Mouse (Mus musculus) kidney, embryonic 15.5 days (tissue): ENCODE measurements around the gene Shd. TPM values are rescaled to one million over a fixed set of nuclear protein-coding genes. Genes with fewer than 3 reads are reported as not detected.

Experiments
- ATAC-seq: fragments of 200-750 bp; cut with Nextera tagmentation; replicated peaks from 2 replicates; pipeline ENCODE4 v1.8.0; 2017; ENCODE audit warnings: moderate TSS enrichment; ENCODE audit not compliant: low FRiP score
- H3K27ac ChIP-seq: fragments of 300-500 bp; sonication (generic); 2 replicates; pipeline ENCODE4 v1.5.1; 2015; ENCODE audit warnings: mild to moderate bottlenecking, inconsistent platforms
- H3K27me3 ChIP-seq: fragments of 300-500 bp; sonication (generic); 2 replicates; pipeline ENCODE4 v1.6.1; 2015; ENCODE audit warnings: inconsistent platforms
- H3K36me3 ChIP-seq: fragments of 300-500 bp; sonication (generic); 2 replicates; pipeline ENCODE4 v1.6.1; 2015; ENCODE audit warnings: inconsistent platforms
- H3K4me1 ChIP-seq: fragments of 300-500 bp; sonication (generic); 2 replicates; pipeline ENCODE4 v1.6.1; 2015; ENCODE audit warnings: inconsistent platforms
- H3K4me2 ChIP-seq: fragments of 300-500 bp; sonication (generic); 2 replicates; pipeline ENCODE4 v1.6.1; 2015; ENCODE audit warnings: moderate library complexity, mild to moderate bottlenecking, inconsistent platforms
- H3K4me3 ChIP-seq: fragments of 300-500 bp; sonication (generic); replicated peaks from 2 replicates; pipeline ENCODE4 v1.5.1; 2015; ENCODE audit warnings: mild to moderate bottlenecking, inconsistent platforms
- H3K9ac ChIP-seq: fragments of 300-500 bp; sonication (generic); 2 replicates; pipeline ENCODE4 v1.6.1; 2015; ENCODE audit warnings: mild to moderate bottlenecking, inconsistent platforms
- H3K9me3 ChIP-seq: fragments of 300-500 bp; sonication (generic); replicated peaks from 2 replicates; pipeline ENCODE4 v1.6.1; 2016; ENCODE audit warnings: inconsistent platforms
- WGBS: fragments of 180-500 bp; shearing (Covaris S2); methylation state at CpG from one replicate; pipeline ENCODE4 v1.1.7; 2015; ENCODE audit warnings: mixed read lengths; 5-methylcytosine and 5-hydroxymethylcytosine counted together
- polyA plus RNA-seq: library from polyadenylated mRNA; unstranded; fragments of >200 nt; fragmentation: Nextera tagmentation; extraction: Ambion mirVana; gene quantifications from 2 replicates; pipeline ENCODE4 v1.2.1, GENCODE M21; 2015

Gene Shd
- polyA plus RNA-seq, 1 experiment from 2014 or later: 28.8 TPM

DNA sequence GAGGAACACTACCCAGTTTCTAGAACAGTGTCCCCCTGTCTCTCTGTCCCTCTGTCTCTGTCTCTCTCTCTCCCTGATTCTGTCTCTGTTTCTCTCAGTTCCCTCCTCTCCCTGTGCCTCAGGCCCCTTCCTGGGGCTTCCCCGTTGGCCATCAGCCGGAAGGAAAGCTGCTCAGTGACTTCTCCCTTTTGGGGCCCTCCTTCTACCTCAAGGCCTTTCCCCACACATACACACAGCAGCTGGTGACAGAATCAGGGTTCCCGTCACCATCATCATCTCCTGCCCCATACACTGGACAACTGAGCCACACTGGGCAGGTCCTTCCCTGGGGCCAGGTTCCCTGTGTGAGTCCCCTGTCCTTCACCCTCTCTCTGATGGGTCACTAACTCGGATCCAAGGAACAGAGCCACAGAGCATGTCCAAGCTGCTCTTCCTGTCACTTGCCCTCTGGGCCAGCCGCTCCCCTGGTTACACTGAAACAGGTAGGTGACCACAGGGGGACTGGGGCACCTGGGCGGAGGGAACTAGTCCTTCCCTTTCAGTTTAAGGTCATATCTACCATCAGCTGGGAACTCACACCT, 17.7 kb upstream of the Shd start, which contains the start of gene Ebi3:
Gene Ebi3, plus strand, starts transcription at position 194 of the 581 bp plus-strand sequence.
- Histone ChIP-seq H3K27ac (no peak within 1 kb of the TSS), H3K4me2 (no peak within 1 kb of the TSS), H3K4me1 (peaks cover 17% of the 10 kb centered on the region), H3K4me3 (no peak within 1 kb of the TSS), H3K27me3 (peaks cover 21% of the 10 kb centered on the region), H3K9ac (no peak within 1 kb of the TSS), H3K9me3 (no peaks in the 10 kb centered on the region), H3K36me3 (no peaks in the 10 kb centered on the region)
- WGBS: 70% methylated on average over 6 of the region's 6 CpGs
- ATAC-seq: no peak

DNA sequence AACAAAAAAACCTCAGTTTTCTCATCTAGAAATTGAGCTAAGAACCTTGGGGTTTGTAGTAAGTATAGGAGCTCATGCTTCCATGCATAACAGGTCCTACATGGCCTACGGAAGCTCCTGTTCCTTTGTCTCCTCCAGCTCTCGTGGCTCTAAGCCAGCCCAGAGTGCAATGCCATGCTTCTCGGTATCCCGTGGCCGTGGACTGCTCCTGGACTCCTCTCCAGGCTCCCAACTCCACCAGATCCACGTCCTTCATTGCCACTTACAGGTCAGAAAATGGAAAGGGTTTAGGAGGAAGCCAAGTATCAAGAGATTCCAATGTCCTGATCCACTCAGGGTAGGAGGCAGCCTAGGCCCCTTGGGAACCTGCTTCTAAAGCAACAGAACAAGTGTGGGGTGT, 16.5 kb upstream of the Shd start:
- Histone ChIP-seq H3K27ac (no peak overlapping the region), H3K36me3 (no peaks in the 10 kb centered on the region), H3K9me3 (no peaks in the 10 kb centered on the region), H3K4me1 (peaks cover 27% of the 10 kb centered on the region), H3K9ac (no peak overlapping the region), H3K4me2 (no peak overlapping the region), H3K27me3 (peaks cover 21% of the 10 kb centered on the region), H3K4me3 (no peak overlapping the region)
- WGBS: 81% methylated on average over 6 of the region's 6 CpGs
- ATAC-seq: no peak

DNA sequence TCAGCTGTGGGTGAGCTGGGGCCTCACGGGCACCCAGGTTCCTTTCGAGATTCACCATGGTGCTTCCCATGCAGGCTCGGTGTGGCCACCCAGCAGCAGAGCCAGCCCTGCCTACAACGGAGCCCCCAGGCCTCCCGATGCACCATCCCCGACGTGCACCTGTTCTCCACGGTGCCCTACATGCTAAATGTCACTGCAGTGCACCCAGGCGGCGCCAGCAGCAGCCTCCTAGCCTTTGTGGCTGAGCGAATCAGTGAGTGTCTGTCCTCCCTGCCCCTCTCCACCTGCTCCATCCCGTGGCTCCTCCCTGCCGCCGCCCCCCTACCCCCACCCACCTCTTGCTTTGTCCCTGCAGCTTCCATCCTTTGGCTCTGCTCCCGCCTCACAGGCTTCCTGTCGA, 16.0 kb upstream of the Shd start:
- H3K4me2 ChIP-seq: no peak overlapping the region
- H3K27ac ChIP-seq: no peak overlapping the region
- H3K4me1 ChIP-seq: peaks cover 27% of the 10 kb centered on the region
- no peak overlapping the region for H3K4me3 ChIP-seq
- H3K9ac ChIP-seq: no peak overlapping the region
- no peak for ATAC-seq
- no peaks in the 10 kb centered on the region for H3K9me3 ChIP-seq
- H3K27me3 ChIP-seq: peaks cover 21% of the 10 kb centered on the region
- H3K36me3 ChIP-seq: no peaks in the 10 kb centered on the region
- 34% methylated on average over 16 of the region's 16 CpGs for WGBS

DNA sequence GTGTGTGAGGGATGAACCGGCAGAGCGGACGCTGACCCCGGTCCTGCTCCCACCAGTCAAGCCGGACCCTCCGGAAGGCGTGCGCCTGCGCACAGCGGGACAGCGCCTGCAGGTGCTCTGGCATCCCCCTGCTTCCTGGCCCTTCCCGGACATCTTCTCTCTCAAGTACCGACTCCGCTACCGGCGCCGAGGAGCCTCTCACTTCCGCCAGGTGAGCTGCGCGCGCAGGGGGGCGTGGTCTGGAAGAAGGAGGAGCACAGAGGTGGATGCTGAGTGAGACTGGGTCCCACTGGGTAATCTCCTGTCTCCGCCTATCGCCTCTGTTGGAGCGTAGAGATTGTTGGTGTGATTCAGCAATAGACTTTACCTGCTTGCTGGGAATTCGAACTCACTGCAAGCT, 14.1 kb upstream of the Shd start:
- 2% methylated on average over 26 of the region's 26 CpGs for WGBS
- Histone ChIP-seq H3K9me3 (no peaks in the 10 kb centered on the region), H3K4me2 (peak overlapping the region; percentile 86), H3K27ac (peak overlapping the region; percentile 50), H3K9ac (peak overlapping the region; percentile 21; the same call in 1 of the 2 replicates), H3K4me3 (peak overlapping the region; percentile 53), H3K4me1 (peaks cover 36% of the 10 kb centered on the region), H3K27me3 (peaks cover 21% of the 10 kb centered on the region), H3K36me3 (peaks cover 9% of the 10 kb centered on the region)
- peak; percentile 44 for ATAC-seq

DNA sequence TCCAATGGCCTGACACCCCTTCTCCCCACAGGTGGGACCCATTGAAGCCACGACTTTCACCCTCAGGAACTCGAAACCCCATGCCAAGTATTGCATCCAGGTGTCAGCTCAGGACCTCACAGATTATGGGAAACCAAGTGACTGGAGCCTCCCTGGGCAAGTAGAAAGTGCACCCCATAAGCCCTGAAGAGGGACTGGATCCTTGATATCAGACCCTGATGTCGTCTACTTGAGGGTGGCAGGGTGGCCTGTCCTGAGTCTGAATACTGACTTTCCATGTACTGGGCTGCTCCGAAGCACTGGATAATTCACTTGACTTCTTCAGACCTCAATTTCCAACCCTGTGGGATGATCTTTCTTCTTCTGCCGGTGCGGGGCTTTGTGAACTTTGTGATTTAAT, 13.7 kb upstream of the Shd start:
- H3K4me2 ChIP-seq: peak overlapping the region; percentile 86
- peak overlapping the region; percentile 21; the same call in 1 of the 2 replicates for H3K9ac ChIP-seq
- ATAC-seq: no peak
- 35% methylated on average over 6 of the region's 6 CpGs for WGBS
- peaks cover 21% of the 10 kb centered on the region for H3K27me3 ChIP-seq
- peak overlapping the region; percentile 53 for H3K4me3 ChIP-seq
- H3K36me3 ChIP-seq: peaks cover 13% of the 10 kb centered on the region
- H3K27ac ChIP-seq: peak overlapping the region; percentile 50
- H3K9me3 ChIP-seq: no peaks in the 10 kb centered on the region
- peaks cover 36% of the 10 kb centered on the region for H3K4me1 ChIP-seq

DNA sequence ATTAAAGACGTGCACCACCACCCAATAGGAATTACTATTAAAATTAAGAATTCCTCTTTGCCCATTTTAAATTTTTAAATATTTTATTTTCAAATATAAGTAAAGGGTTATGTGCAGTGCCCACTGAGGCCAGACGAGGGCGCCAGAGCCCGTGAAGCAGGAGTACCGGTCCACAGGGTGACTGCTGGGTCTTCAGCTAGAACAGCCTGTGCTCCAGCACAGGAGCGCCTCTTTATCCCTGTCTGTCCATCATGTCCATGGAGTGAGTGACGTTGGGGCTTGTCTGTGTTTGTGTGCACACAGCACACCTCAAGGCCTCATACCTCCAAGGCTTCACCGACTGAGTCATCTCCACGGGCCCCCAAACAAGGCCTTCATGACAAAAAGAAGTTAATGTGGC, 13.1 kb upstream of the Shd start:
- Histone ChIP-seq H3K4me1 (peaks cover 36% of the 10 kb centered on the region), H3K36me3 (peaks cover 18% of the 10 kb centered on the region), H3K27ac (no peak overlapping the region; the same call in 1 of the 2 replicates), H3K27me3 (peaks cover 21% of the 10 kb centered on the region), H3K9me3 (no peaks in the 10 kb centered on the region), H3K4me2 (peak overlapping the region; percentile 86; the same call in 1 of the 2 replicates), H3K9ac (no peak overlapping the region), H3K4me3 (no peak overlapping the region)
- 0 out of 2 replicates have a peak, but pooled peaks have one; percentile 28 for ATAC-seq
- 12% methylated on average over 9 of the region's 9 CpGs for WGBS

DNA sequence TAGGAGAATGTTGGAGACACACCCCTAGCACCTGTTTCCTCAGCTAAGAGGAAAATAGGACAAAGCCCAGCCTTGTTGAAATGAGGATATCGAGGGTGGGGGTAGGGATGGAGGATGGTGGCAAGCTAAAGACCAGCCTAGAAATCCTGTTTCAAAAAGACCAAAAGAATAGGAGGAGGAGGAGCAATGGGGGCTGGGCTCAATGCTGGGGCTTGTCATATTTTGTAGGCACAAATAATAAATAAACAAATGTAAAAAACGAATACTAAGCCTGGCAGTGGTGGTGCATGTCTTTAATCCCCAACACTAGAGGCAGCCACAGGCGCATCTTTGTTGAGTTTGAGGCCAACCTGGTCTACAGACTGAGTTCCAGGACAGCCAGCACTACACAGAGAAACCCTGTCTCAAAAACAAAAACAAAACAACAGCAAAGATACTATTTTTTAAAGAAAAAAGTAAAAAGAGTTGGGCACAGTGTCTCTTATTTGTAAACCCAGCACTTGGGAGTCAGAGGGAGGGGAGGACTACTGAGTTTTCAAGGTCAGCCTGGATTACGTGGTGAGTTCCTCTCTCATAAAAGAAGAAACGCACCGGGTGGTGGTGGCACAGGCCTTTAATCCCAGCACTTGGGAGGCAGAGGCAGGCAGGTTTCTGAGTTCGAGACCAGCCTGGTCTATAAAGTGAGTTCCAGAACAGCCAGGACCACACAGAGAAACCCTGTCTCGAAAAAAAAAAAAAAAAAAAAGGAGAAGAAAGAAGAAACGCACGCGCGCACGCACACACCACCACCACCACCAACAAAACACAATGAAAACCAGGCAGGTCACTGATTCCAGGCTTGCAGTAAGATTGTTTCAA, 12.3 kb upstream of the Shd start:
- Histone ChIP-seq H3K4me3 (peak overlapping the region; percentile 59), H3K36me3 (peaks cover 24% of the 10 kb centered on the region), H3K9me3 (no peaks in the 10 kb centered on the region), H3K27ac (peak overlapping the region; percentile 98), H3K4me1 (peaks cover 36% of the 10 kb centered on the region), H3K27me3 (peaks cover 21% of the 10 kb centered on the region), H3K9ac (peak overlapping the region; percentile 46), H3K4me2 (peak overlapping the region; percentile 68)
- 70% methylated on average over 13 of the region's 13 CpGs for WGBS
- no peak for ATAC-seq

DNA sequence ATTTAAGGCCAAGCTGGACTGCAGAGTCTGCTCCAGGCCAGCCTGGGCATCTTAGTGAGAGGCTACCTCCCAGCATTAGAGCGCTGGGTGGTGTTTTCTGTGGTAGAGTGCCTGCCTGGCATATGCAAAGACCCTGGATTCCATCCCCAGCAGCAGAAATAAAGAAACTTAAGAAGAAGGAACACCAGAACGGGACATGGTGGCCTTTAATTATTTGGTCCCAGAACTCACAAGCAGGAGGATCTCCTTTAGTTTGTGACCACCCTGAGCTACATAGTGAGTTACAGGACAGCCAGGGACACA, 11.7 kb upstream of the Shd start:
- Histone ChIP-seq H3K27me3 (peaks cover 21% of the 10 kb centered on the region), H3K4me3 (peak overlapping the region; percentile 59), H3K27ac (peak overlapping the region; percentile 98), H3K9me3 (no peaks in the 10 kb centered on the region), H3K9ac (peak overlapping the region; percentile 46), H3K4me1 (peaks cover 36% of the 10 kb centered on the region), H3K36me3 (peaks cover 30% of the 10 kb centered on the region), H3K4me2 (peak overlapping the region; percentile 68)
- no peak for ATAC-seq
- WGBS: 24% methylated on average over 2 of the region's 2 CpGs

DNA sequence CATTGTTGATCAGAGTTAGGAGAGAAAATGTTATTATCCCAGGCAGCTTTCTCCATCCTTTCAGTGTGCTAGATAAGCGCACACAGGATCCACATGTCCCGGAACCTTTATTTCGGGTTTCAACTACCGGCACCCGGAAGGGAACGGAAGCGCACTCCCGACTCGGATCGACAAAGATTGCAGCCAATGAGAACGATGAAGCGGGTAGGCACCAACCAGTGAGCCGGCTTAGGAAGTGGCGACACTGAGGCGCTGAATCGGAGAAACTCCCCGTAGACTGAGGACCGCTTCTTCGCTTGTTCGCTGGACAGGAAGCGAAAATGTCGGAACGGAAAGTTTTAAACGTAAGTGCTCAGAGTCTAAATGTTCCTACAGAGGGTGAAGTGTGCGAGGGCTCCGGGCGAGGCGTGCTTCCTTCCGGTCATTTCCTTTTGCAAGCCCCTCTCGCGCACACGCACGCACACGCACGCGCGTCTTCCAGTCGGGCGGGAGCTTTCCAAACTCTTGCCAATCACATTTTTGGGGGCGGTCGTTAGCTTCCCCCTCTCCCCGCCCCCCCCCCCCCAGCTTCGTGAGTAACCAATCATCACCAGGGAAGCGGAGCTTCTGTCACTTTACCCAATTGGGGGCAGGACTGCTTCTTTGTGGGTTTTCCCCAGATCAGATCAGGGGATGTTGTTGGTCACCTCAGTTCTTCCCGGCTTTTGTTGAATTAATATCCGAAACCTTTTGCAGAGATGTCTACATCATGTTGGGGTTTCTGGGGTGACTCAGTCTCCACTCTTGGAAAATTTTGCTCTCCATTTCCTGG, 11.1 kb upstream of the Shd start, which contains the start of gene Yju2:
Gene Yju2, plus strand, starts transcription at position 182 of the 811 bp plus-strand sequence.
- Histone ChIP-seq H3K4me3 (peak within 1 kb of the TSS; percentile 59), H3K36me3 (peaks cover 36% of the 10 kb centered on the region), H3K9me3 (no peaks in the 10 kb centered on the region), H3K27ac (peak within 1 kb of the TSS; percentile 98), H3K9ac (peak within 1 kb of the TSS; percentile 46), H3K27me3 (peaks cover 17% of the 10 kb centered on the region), H3K4me1 (peaks cover 36% of the 10 kb centered on the region), H3K4me2 (peak within 1 kb of the TSS; percentile 68)
- under 1% methylated on average over 44 of the region's 46 CpGs for WGBS
- peak; percentile 93 for ATAC-seq

DNA sequence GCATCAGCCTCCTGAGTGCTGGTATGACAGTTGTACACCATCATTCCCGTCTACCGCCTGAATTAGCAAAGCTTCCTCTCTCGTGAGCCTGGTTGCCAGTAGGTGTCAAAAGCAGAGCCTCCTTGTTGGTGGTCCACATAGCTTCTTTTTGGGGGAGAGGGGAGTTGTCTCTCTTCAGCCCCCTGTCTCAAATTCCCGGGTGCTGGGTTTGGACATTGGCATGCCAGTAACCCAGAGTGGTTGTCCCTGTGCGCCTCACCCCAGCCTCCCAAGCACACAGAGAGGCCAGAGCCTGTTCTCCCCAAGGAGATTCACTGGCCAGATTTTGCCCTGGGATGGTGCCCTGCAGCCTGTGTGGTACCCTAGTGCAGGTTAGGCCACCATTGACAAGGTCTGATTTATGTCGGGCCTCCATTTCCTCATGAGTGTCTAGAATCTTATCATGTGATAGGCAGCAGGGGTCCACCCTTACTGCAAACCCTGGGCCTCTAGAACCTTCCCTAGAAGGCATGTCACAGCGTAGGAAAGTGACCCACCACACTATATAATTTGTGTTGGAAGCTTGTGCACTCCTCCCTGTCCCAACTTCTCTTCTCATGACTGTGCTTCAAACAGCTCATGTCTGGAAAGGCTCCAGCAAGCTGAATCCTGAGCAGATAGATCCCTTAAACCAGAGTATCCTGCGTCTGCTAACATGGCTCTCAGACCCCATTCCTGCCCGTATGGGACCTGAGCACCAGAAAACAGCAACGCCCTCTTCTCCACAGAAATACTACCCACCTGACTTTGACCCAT, 10.1 kb upstream of the Shd start:
- H3K4me1 ChIP-seq: peaks cover 38% of the 10 kb centered on the region
- peak overlapping the region; percentile 68 for H3K4me2 ChIP-seq
- H3K9me3 ChIP-seq: no peaks in the 10 kb centered on the region
- peak overlapping the region; percentile 98 for H3K27ac ChIP-seq
- H3K27me3 ChIP-seq: peaks cover 7% of the 10 kb centered on the region; the same call in 1 of the 2 replicates
- 73% methylated on average over 10 of the region's 10 CpGs for WGBS
- no peak for ATAC-seq
- peak overlapping the region; percentile 59 for H3K4me3 ChIP-seq
- H3K36me3 ChIP-seq: peaks cover 46% of the 10 kb centered on the region
- peak overlapping the region; percentile 46 for H3K9ac ChIP-seq

DNA sequence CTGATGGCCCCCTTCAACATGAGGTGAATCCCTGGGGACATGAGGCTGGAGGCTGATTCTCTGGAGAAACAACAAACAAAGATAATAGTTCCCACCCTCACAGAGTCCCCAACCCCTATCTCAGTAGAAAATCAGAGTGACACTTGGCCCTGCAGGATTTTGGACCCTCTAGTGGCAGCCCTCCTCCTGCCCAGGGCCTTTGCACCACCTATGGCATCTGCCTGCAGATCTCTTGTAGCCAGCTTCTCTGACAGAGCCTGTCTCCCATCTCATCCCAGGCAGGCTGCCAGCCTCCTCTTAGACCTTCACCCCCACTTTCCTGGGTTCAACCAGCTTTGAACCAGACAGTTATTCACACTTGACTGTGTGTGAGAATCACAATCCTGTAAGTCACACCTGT, 9.5 kb upstream of the Shd start:
- Histone ChIP-seq H3K4me3 (no peak overlapping the region), H3K9ac (no peak overlapping the region), H3K27me3 (0 out of 2 replicates have a peak, but pooled peaks cover 2% of the 10 kb centered on the region), H3K27ac (no peak overlapping the region), H3K4me1 (peaks cover 39% of the 10 kb centered on the region), H3K4me2 (no peak overlapping the region), H3K9me3 (no peaks in the 10 kb centered on the region), H3K36me3 (peaks cover 52% of the 10 kb centered on the region)
- no peak for ATAC-seq
